Mouse (Mus musculus) heart, postnatal 36 days (tissue): Measurements from ENCODE around the gene Qrfpr. TPM values are rescaled to one million over a fixed set of nuclear protein-coding genes. Genes with fewer than 3 reads are reported as not detected.

ENCODE experiments used
- DNase-seq, 2 experiments: peaks; one replicate each; pipeline ENCODE4 v3.0.0; 2021 to 2022
- intact Hi-C: fragments of 180-260 bp; cut with DNase I; formaldehyde crosslinking; loops from one replicate; pipeline ENCODE4 v1.15.1; 2025
- total RNA-seq, 2 experiments: library from RNA; stranded (reverse); gene quantifications; 2 replicates each; pipeline ENCODE4 v1.2.3; 2021

The Qrfpr gene
- total RNA-seq: not detected

GRCm38 (mm10) chr3:36221743-36222682 is at the start of gene Qrfpr:
Qrfpr (minus strand) TSS chr3:36222313.
- DNase-seq: no peak
- intact Hi-C loops: no loop called here

- no peak for DNase-seq
- intact Hi-C loops: no loop called here
Observed at GRCm38 (mm10) chr3:36263873-36264272, 41.8 kb upstream of the Qrfpr start.

GRCm38 (mm10) chr3:36263265-36263664 is 41.2 kb upstream of the Qrfpr start:
- intact Hi-C loops: no loop called here

DNA sequence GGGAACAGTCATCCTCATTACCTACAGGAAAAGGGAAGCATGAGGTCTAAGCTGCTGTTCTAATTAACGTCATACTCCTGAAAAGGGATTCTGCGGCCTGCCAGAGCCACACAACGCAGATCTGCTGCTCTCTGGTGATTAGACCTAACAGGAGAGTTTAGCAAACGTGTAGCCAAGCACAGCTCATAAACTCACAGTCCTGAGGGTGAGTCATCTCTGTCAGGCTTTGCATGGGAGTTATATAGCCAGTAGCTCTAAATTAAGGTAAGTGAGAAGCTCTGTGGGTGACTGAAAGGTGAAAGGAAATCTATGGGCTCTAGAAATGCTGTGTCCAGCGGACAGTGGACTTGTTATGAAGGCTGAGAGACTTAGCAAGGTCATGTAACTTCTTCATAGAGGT is 28.5 kb upstream of the Qrfpr start:
- no peak for DNase-seq
- intact Hi-C loops: no loop called here

More at GRCm38 (mm10) chr3:36263265-36263664, 41.2 kb upstream of the Qrfpr start:
- DNase-seq: no peak

DNA sequence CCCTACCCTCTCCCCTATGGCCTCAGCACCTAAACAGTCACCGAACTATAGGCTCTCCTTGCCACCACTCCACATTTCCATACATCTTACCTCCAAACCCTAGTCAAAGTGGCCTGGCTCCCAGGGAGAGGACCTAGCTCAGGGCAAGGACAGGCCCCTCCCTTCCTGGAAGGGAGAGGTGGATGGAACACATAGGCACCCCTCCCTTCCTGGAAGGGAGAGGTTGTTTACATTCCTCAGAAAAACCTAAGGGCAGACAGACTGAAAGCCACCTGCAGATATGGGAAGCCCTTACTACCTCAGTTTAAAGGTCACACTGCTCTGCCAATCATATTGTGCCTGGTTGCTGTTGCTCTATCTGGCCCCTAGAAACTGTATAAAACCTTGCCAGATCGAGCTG is 26.3 kb upstream of the Qrfpr start:
- intact Hi-C loops: no loop called here
- no peak for DNase-seq

DNA sequence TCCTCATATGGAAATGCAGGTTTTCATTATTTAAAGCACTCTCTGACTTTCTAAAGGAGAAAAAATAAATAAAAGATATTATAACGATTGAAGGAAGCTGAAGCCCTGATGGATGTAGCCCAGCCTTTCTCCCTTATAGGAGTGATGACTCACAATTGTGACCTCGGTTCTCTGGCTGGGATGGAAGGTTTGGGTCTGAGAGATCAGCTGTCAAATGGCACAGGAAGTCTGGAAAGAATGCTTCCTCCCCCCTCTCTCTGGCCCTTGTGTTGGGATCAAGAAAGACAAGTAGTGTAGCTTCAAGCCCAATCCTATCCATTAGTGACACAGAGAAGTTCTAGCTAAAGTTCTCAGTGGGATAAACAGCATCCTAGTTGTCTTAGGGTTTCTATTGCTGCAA is 7.8 kb upstream of the Qrfpr start:
- intact Hi-C loops: no loop called here
- no peak for DNase-seq

DNA sequence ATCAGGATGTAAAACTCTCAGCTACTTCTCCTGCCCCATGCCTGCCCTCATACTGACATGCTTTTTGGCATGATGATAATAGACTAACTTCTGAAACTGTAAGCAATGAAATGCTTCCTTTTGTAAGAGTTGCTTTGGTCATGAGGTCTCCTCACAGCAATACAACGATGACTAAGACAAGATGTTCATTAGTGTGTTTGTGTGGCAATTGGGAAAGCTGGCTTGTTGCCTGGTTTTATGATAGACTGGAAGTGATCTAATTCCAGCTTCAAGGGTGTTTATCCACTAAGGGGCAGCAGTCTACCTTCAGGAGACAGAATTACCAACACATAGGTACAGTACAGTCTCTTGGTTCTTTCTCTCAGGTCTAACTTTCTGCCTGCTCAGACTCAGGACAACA is 5.1 kb upstream of the Qrfpr start:
- intact Hi-C loops: no loop called here

DNA sequence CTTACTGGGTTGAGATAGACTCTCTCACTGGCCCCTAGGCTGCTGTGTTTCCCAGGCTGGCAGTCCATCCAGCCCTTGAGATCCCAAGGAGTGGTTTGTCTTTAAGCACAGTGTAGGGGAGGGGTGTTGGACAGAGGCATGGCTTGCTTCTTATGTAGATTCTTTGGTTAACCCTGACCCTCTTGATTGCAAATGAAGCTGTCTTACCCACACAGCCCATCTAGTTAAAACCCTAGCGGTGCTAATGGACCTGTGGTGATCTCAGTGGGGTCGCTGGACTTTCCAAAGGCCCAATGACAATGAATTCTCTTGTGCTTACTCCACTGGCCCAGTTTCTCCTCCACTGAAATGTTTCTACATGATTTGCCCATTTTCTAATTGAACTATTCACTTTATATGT is 1.2 kb upstream of the Qrfpr start:
- DNase-seq: no peak
- intact Hi-C loops: no loop called here

More for the DNA sequence above, 5.1 kb upstream of the Qrfpr start:
- DNase-seq: no peak

GRCm38 (mm10) chr3:36212758-36213157 is 9.4 kb downstream of the Qrfpr start:
- intact Hi-C loops: no loop called here
- no peak for DNase-seq

GRCm38 (mm10) chr3:36210939-36211338 is 11.2 kb downstream of the Qrfpr start:
- intact Hi-C loops: loop anchor here (1.0 kb wide), 2 partner anchors 231 to 285 kb away; no protein-coding TSS in a partner anchor
- no peak for DNase-seq

GRCm38 (mm10) chr3:36209776-36210555 is 12.1 kb downstream of the Qrfpr start:
- intact Hi-C loops: loop anchor here (1.0 kb wide), 2 partner anchors 232 to 286 kb away; no protein-coding TSS in a partner anchor
- DNase-seq: peak; percentile 14 to 23

- DNase-seq: no peak
- intact Hi-C loops: no loop called here
Observed at GRCm38 (mm10) chr3:36207520-36208264, 14.4 kb downstream of the Qrfpr start.

DNA sequence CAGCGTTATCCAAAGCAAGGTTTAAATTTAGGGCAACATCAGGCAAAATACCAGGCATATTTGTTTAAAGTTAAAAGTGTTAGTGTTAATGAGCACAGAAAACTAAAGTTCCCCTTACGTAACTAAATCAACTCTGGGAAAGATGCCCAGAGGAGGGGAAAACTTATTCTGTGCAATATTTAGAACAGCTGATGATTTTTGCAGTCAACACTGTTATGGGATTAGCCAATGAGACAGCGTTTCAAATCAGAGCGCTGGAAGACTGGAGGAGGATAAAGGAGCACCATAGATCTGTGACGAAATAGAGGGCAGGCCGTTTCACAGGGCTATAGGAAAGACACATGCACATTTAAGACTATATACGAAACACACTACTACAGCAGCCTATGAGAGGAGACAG is 19.2 kb downstream of the Qrfpr start:
- no peak for DNase-seq
- intact Hi-C loops: no loop called here

DNA sequence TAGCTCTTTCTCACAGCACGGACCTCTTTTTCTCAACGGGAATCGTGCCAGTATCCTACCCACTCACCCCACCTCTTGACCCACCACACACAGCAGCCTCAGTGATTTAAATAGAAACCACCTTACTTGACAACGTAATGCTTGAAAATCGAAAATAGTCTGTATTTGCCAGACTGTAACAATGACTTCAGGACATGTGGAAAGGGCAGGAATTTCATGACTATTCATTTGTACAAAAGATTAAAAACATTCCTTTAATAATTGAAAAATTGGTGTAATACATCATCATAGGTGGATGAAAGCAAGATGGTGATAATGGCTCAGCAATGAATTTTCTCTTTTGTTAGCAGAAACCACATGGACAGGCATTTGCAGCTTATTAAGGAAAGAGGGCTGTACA is 21.0 kb downstream of the Qrfpr start:
- no peak for DNase-seq
- intact Hi-C loops: no loop called here

DNA sequence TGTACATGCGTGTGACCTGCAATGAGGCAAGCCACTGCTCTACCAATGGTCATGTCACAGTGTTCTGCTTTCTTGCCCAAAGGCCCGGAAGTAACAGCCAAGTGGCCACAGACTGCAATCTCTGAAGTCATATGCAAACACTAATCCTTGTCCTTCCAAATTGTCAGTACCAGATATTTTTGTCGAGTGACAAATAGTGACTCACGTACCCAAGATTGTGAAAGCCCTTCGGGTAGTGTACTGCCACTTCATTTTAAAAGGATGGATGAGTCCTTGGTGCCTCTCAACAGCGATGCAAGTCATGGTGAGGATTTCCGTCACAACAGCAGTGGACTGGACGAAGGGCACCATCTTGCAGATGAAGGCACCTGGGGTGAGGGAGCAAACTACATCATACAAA is 32.9 kb downstream of the Qrfpr start:
- no peak for DNase-seq

DNA sequence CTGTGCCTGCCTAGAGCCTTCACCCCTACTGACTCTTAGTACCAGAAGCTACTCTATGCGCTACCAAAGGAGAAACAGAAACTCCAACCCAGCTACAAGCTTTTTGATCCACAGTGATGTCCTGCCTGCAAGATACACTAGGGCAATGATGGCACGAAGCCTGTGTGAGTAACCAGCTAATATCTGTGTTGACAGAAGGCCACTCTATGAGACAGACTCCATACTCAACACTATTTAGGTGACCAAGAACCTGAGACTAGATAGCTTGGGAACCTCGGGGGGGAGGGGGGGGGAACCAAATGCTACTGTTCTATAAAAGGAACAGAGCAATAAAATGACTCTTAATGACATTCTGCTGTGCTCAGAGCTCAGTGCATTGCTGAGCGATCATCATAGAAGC is 35.6 kb downstream of the Qrfpr start:
- intact Hi-C loops: no loop called here
- DNase-seq: no peak

More for the DNA sequence above, 32.9 kb downstream of the Qrfpr start:
- intact Hi-C loops: no loop called here

GRCm38 (mm10) chr3:36181519-36181918 is 40.6 kb downstream of the Qrfpr start:
- DNase-seq: peak; percentile 19 to 61
- intact Hi-C loops: loop anchor here (1.0 kb wide), 1 partner anchor 314 kb away; no protein-coding TSS in a partner anchor

- DNase-seq: no peak
- intact Hi-C loops: no loop called here
Observed at GRCm38 (mm10) chr3:36173761-36174160, 48.4 kb downstream of the Qrfpr start.

DNA sequence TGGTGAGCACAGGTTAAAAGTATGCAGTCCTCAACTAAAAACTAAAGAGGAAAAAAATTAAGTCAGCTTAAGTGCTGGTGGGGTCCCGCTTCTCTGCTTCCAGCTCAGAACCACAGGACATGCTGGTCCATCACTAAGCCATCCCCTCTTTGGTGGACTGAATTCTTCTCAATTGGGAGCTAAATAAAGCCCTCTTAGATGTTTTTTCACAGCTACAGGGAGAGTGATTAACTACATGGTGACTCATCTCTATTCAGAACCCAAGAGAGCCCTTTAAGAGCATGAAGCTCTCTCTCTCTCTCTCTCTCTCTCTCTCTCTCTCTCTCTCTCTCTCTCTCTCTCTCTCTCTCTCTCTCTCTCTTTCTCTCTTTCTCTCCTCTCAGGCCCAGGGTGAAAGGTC is 50.8 kb downstream of the Qrfpr start:
- intact Hi-C loops: no loop called here
- DNase-seq: no peak

GRCm38 (mm10) chr3:36170670-36171210 is 51.4 kb downstream of the Qrfpr start:
- intact Hi-C loops: no loop called here

More at GRCm38 (mm10) chr3:36170670-36171210, 51.4 kb downstream of the Qrfpr start:
- no peak for DNase-seq
